Mouse (Mus musculus): ENCODE measurements around the gene Kdelc2.

Kdelc2 gene

GRCm38 (mm10) chr9:53383951-53384866 lies at the start of gene Kdelc2:
Gene Kdelc2, plus strand, starts transcription at chr9:53384025.
- no peak for DNase-seq (ENCODE audit: low spot score in 2 of 2)

- no peak for DNase-seq (ENCODE audit: low spot score in 2 of 2)
Observed at GRCm38 (mm10) chr9:53335131-53335530, 48.7 kb upstream of the Kdelc2 start.

- DNase-seq (ENCODE audit: low spot score in 2 of 2) = no peak
Observed at GRCm38 (mm10) chr9:53339603-53340002, 44.2 kb upstream of the Kdelc2 start.

DNA sequence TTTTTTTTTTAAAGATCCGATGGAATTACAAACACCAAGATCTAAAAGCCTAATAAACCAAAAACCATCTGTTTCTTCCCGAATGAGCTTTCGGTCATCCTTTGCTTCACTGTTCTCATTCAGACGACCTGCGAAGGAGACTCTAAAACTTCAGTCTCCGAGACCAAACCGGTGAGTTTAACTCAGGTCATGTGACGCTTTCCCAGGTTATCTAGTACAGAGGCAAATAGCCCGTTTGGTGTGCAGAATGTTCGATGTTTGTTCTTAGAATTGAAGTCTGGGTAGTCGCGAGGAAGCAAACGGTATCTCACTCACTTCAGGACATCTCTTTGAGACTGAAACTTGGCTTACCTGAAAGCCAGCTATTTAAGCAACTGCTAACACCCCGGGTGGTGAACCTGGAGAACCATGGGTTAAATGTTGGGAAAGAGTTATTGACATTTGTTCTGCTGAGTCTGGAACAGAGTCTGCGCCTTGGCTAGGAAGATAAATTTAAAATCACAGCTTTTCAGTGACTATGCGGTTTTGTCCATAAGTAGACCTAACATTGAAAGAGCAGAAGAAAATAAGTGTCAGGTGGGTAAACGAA lies 43.4 kb upstream of the Kdelc2 start:
- DNase-seq (ENCODE audit: low spot score in 2 of 2) = no peak

- DNase-seq (ENCODE audit: low spot score in 2 of 2) = no peak
Observed at GRCm38 (mm10) chr9:53340969-53341368, 42.9 kb upstream of the Kdelc2 start.

GRCm38 (mm10) chr9:53341981-53342380 lies 41.8 kb upstream of the Kdelc2 start:
- no peak for DNase-seq (ENCODE audit: low spot score in 2 of 2)

- no peak for DNase-seq (ENCODE audit: low spot score in 2 of 2)
Observed at GRCm38 (mm10) chr9:53344646-53345432, 39.0 kb upstream of the Kdelc2 start.

GRCm38 (mm10) chr9:53345728-53346127 lies 38.1 kb upstream of the Kdelc2 start:
- DNase-seq (ENCODE audit: low spot score in 2 of 2) = no peak

DNA sequence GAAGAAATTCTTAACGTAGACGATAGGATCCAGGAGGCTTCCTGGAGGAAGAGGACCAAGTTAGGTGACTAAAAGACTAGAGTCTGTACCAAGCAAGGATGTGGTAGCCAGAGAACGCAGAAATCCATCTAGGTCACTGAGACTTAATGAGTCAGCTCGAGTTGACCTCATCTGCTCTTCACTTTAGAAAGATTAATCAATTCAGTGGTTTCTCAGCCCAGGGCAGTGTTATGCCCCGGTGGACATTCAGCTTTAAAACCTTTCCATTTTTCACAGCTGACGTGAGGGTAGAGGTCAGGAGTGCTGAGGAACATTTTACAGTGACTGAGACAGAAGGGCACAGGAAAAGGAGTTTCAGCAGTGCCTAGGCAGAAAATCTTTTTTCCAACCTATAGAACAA lies 37.4 kb upstream of the Kdelc2 start:
- DNase-seq (ENCODE audit: low spot score in 2 of 2) = no peak

GRCm38 (mm10) chr9:53349211-53349610 lies 34.6 kb upstream of the Kdelc2 start:
- DNase-seq (ENCODE audit: low spot score in 2 of 2) = no peak

DNA sequence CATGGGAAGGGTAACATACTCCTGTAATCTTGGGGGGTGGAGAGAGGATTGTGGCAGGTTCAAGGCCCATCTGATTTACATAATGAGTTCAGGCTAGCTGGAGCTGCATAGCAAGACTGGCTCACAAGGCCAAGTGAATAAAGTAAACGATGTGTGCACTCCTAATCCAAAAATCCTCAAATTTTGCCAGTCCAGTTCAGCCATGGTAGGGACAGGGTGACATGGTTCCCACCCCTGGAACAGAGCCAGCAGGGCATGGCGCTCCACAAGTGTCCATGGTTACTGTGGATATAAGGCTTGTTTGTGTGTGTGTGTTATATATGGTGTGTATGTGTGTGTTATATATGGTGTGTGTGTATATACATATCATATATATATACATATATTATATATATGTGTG lies 33.5 kb upstream of the Kdelc2 start:
- DNase-seq (ENCODE audit: low spot score in 2 of 2) = no peak

GRCm38 (mm10) chr9:53351899-53352298 lies 31.9 kb upstream of the Kdelc2 start:
- no peak for DNase-seq (ENCODE audit: low spot score in 2 of 2)

DNA sequence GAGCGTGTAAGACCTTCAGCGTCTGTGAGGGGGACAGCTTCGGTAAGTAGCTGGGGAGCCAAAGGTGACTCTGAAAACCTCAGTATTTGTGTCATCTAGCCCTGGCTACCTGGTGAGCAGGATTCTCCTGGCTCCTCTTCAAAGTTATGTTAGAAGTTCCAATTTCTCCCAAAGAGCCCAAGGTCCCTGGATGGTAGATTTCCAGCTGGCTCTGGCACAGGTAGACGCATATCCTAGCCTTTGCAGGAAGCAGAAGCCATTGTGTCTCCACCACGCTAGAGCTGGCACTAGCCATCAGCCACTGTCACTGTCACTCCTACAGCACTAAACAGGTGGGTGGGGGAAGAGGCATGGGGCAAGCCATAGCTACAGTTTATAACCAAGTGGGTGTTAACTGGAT lies 30.7 kb upstream of the Kdelc2 start:
- no peak for DNase-seq (ENCODE audit: low spot score in 2 of 2)

- no peak for DNase-seq (ENCODE audit: low spot score in 2 of 2)
Observed at GRCm38 (mm10) chr9:53356219-53357155, 27.3 kb upstream of the Kdelc2 start.

- DNase-seq (ENCODE audit: low spot score in 2 of 2) = no peak
Observed at GRCm38 (mm10) chr9:53371339-53371738, 12.5 kb upstream of the Kdelc2 start.

DNA sequence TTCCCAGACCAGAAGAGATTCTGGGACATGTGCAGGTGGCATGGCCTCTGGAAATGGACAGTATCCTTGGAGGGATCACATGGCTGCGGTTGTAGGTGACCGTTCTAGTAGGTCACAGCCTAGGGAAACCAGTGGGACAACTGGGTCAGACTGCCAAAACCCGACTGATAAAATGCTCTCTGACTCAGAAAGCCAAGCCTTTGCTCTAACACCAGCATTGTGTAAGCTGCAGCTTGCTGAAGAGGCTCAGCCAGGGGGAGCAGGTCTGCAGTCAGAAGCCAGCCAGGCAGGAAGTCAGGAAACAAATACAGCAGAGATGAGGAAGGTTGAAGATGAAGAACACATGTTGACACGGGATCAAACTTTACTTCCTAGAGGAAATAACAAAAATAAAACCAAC lies 7.9 kb upstream of the Kdelc2 start:
- no peak for DNase-seq (ENCODE audit: low spot score in 2 of 2)

- peak in 1 of 2 experiments; percentile 47 for DNase-seq (ENCODE audit: low spot score in 2 of 2)
Observed at GRCm38 (mm10) chr9:53376820-53377219, 7.0 kb upstream of the Kdelc2 start.

DNA sequence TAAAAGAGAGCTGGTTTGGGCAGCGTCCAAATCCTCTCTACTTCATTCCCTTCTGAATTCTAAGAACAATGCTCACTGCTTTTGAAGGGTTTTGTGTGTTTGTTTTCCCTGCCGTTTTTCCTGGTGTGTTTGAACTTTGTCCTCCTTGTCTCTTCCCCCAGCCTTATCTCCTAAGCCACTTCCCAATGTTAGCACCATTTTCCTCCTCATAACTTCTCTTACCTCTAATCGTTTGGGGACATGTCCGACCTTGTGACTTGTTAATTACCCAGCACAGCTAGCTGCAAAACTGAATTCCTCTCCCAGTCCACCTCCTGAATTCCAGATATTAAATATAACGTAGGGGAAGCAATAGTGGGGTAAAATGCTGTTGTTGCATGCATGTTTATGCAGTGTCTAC lies 6.2 kb upstream of the Kdelc2 start:
- no peak for DNase-seq (ENCODE audit: low spot score in 2 of 2)

- no peak for DNase-seq (ENCODE audit: low spot score in 2 of 2)
Observed at GRCm38 (mm10) chr9:53378171-53378570, 5.7 kb upstream of the Kdelc2 start.

- no peak for DNase-seq (ENCODE audit: low spot score in 2 of 2)
Observed at GRCm38 (mm10) chr9:53380595-53380994, 3.2 kb upstream of the Kdelc2 start.

- DNase-seq (ENCODE audit: low spot score in 2 of 2) = no peak
Observed at GRCm38 (mm10) chr9:53381113-53381615, 2.7 kb upstream of the Kdelc2 start.
